Mouse (Mus musculus) bone marrow macrophage, adult 2 months (primary cell): ENCODE data around the gene Acox1. TPM values are rescaled to one million over a fixed set of nuclear protein-coding genes. Genes with fewer than 3 reads are reported as not detected.

ENCODE experiments used
- H3K27ac ChIP-seq: 2 replicates; pipeline ENCODE4 v1.5.1; 2012; ENCODE audit warnings: low read depth, low read length; ENCODE audit not compliant: insufficient read depth
- H3K4me1 ChIP-seq: 2 replicates; pipeline ENCODE4 v1.6.1; 2012; ENCODE audit warnings: low read length; ENCODE audit not compliant: control insufficient read depth, insufficient read depth
- H3K4me3 ChIP-seq: 2 replicates; pipeline ENCODE4 v1.5.1; 2012; ENCODE audit warnings: mild to moderate bottlenecking, low read length, moderate library complexity; ENCODE audit not compliant: insufficient read depth
- CTCF ChIP-seq: IDR thresholded peaks from 2 replicates; pipeline ENCODE4 v1.5.1; 2012; ENCODE audit warnings: low read depth, mild to moderate bottlenecking, low read length, moderate library complexity
- POLR2A ChIP-seq: IDR thresholded peaks from 2 replicates; pipeline ENCODE4 v1.6.1; 2012; ENCODE audit warnings: mild to moderate bottlenecking, low read depth, low read length, borderline replicate concordance
- polyA plus RNA-seq: library from polyadenylated mRNA; stranded (reverse); fragments of >200 nt; gene quantifications from 2 replicates; pipeline ENCODE4 v1.2.4, GENCODE M21; 2012; ENCODE audit not compliant: missing spikeins, insufficient read depth, insufficient read length

Acox1 gene
- polyA plus RNA-seq, 1 experiment = 47.0 TPM

GRCm38 (mm10) chr11:116228699-116229098, 29.9 kb upstream of the Acox1 start:
- no peaks in the 10 kb centered on the region for H3K4me1 ChIP-seq
- no peak overlapping the region for H3K27ac ChIP-seq
- no peak for TF ChIP-seq POLR2A
- TF ChIP-seq CTCF = no peak
- no peak overlapping the region for H3K4me3 ChIP-seq

- TF ChIP-seq POLR2A = no peak
- TF ChIP-seq CTCF = peak; percentile 97
- H3K4me3 ChIP-seq = no peak overlapping the region
- no peaks in the 10 kb centered on the region for H3K4me1 ChIP-seq
- no peak overlapping the region for H3K27ac ChIP-seq
These were observed 27.6 kb upstream of the Acox1 start for GRCm38 (mm10) chr11:116226414-116226813.

DNA sequence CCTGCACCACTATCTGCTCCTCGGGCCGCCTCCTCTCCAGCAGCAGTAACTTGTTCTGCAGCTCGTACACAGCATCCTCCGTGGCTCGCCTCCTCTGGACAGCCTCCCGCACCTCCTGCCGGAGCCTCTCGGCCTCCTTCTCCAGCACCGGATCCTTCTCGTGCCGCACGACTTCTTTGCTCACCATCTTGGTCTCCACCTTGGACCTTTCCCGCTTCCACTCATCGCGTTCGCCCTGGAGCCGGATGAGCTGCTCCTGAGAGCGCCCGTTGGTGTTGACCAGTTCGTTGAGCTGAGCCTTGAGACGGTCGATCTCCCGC, 23.9 kb upstream of the Acox1 start:
- Histone ChIP-seq H3K27ac (no peak overlapping the region), H3K4me3 (peak overlapping the region; percentile 41), H3K4me1 (peaks cover 21% of the 10 kb centered on the region)
- TF ChIP-seq POLR2A (no peak), CTCF (no peak)

GRCm38 (mm10) chr11:116221931-116222739, 23.3 kb upstream of the Acox1 start:
- TF ChIP-seq CTCF = no peak
- TF ChIP-seq POLR2A = no peak
- Histone ChIP-seq H3K27ac (no peak overlapping the region), H3K4me3 (peak overlapping the region; percentile 41), H3K4me1 (peaks cover 21% of the 10 kb centered on the region)

DNA sequence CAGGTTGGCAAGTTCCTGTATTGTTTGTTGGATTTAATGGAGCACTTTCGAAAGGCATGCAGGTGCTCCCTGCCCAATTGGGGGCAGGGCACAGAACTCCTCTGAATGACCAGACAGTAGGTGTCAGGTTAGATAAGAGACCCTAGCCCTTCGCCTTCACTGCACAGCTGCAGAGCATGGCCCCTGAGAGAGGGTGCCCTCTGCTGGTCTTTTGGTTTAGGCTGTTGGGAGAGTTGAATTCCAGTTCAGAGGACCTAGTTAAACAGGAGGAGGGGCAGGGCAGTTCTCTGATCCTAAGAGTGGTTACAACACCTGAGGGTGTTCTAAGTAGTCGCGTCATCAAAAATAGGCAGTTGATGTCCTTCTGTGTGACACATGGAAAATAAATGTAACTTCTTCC, 21.0 kb upstream of the Acox1 start:
- Histone ChIP-seq H3K4me3 (no peak overlapping the region), H3K27ac (no peak overlapping the region), H3K4me1 (peaks cover 21% of the 10 kb centered on the region)
- TF ChIP-seq POLR2A (no peak), CTCF (peak; percentile 78)

GRCm38 (mm10) chr11:116218737-116219400, 20.0 kb upstream of the Acox1 start:
- H3K4me1 ChIP-seq = peaks cover 21% of the 10 kb centered on the region
- TF ChIP-seq POLR2A = no peak
- TF ChIP-seq CTCF = no peak
- H3K27ac ChIP-seq = peak overlapping the region; percentile 44
- no peak overlapping the region for H3K4me3 ChIP-seq

DNA sequence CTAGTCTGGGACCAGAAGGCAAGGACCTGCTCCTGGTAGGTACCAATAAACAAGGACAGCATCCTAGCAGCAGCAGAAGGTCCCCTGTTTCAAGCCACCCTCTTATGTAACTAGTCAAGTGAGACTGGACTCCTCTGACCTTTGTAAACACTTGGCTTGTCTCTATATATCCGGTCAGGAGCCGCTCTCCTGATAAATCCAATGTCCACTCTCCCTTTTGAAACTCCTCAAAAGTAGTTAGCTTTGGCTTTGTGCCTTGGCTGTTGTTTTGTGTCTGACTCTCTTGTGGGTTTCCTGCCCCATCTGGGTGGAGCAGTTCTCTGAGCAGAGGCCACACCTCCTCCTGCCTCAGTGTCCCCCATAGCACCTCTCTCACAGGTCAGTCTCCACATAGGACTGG, 19.4 kb upstream of the Acox1 start:
- H3K4me3 ChIP-seq = no peak overlapping the region

DNA sequence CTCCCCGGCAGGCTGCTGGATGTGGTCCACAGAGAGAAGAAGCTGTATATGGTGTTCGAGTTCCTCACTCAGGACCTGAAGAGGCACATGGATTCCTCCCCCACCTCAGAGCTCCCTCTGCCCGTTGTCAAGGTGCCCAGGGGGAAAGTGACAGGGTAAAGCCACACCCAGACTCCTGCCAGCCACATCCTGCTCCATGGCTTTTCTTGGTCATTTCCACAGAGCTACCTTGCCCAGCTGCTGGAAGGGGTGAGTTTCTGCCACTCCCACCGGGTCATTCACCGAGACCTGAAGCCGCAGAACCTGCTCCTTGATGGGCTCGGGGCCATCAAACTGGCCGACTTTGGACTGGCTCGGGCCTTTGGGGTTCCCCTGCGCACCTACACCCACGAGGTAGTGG, 17.7 kb upstream of the Acox1 start:
- Histone ChIP-seq H3K27ac (no peak overlapping the region), H3K4me1 (peaks cover 21% of the 10 kb centered on the region), H3K4me3 (no peak overlapping the region)
- TF ChIP-seq POLR2A (no peak), CTCF (no peak)

More for the DNA sequence above, 19.4 kb upstream of the Acox1 start:
- H3K4me1 ChIP-seq = peaks cover 21% of the 10 kb centered on the region
- no peak overlapping the region for H3K27ac ChIP-seq
- TF ChIP-seq POLR2A = no peak
- TF ChIP-seq CTCF = no peak

GRCm38 (mm10) chr11:116215991-116216390, 17.1 kb upstream of the Acox1 start:
- TF ChIP-seq CTCF = no peak
- TF ChIP-seq POLR2A = no peak
- Histone ChIP-seq H3K4me1 (peaks cover 21% of the 10 kb centered on the region), H3K4me3 (no peak overlapping the region), H3K27ac (no peak overlapping the region)

DNA sequence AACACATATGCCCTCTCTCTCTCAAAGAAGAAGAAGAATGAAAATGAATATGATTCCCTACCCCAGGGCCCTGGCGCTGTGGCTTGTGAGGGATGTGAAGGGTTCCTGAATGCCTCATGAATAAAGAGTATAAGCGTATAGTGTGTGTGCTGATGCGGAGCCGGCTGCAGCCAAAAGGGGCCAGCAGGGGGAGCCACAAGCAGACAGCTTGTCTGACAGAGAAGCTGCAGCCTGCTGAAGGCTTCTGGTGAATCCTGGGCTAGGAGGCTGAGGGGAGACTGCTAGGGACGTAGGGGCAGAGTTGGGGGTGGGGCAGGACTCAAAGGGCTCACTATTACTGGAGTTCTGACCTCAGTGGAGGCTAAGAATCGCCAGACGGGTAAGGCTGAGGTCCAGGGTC, 16.3 kb upstream of the Acox1 start:
- peaks cover 17% of the 10 kb centered on the region for H3K4me1 ChIP-seq
- no peak for TF ChIP-seq POLR2A
- no peak; the same call in 1 of the 2 replicates for TF ChIP-seq CTCF
- H3K27ac ChIP-seq = no peak overlapping the region
- H3K4me3 ChIP-seq = no peak overlapping the region
